Mouse (Mus musculus) layer of hippocampus, adult 18-20 months (tissue): ENCODE measurements around the gene Sh3pxd2a. TPM values are rescaled to one million over a fixed set of nuclear protein-coding genes. Genes with fewer than 3 reads are reported as not detected.
"Not testable (repeated sequence)": the region's sequence is repeated elsewhere in the genome, so short reads cannot be mapped to it uniquely, and the experiment has no call there.

Experiments used
- DNase-seq, 2 experiments: peaks; one replicate each; pipeline ENCODE4 v3.0.0; 2022; ENCODE audit warnings: low spot score in 2 of 2
- total RNA-seq, 2 experiments: library from RNA; stranded (reverse); gene quantifications; 2 replicates each; pipeline ENCODE4 v1.2.3; 2021

Gene Sh3pxd2a
- total RNA-seq, 2 experiments from 2014 or later: 33.4 to 35.4 TPM

DNA sequence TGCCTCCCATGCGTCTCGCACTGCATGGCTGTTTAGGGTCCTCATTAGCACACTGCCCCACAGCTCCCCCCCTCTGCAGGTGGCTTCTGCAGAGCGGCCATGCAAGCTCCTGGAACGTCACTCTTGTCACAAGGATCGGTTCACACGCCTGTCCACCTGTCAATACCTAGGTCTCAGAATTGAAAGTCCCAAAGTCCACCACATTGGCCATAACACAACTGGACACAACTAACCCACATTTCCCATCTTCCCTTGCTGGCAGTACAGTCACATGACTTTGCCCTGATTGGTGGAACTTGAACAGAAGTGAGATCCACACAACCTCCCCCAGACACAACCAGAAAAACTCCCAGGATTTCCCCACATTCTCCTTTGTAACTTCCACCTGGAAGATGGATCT lies 53.9 kb downstream of the Sh3pxd2a start:
- no peak for DNase-seq

DNA sequence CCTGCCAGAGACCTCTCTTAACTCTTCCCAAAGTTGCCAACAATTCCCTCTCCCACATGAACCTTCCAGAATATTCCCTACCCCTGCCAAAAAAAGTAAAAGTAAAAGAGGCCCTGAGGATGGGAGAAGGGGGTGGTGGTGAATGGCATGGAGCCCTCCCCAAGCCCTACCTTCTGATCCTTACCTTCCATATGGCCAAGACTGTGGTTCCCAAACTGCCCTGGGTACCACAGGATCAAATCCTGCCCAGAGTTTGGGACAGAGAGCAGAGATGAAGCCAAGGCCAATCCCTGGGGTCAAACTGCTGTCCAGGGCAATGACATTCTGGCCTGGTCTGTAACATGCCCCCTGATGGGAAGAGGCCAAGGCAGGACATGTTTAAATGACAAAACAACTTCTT lies 55.1 kb downstream of the Sh3pxd2a start:
- DNase-seq: no peak

DNA sequence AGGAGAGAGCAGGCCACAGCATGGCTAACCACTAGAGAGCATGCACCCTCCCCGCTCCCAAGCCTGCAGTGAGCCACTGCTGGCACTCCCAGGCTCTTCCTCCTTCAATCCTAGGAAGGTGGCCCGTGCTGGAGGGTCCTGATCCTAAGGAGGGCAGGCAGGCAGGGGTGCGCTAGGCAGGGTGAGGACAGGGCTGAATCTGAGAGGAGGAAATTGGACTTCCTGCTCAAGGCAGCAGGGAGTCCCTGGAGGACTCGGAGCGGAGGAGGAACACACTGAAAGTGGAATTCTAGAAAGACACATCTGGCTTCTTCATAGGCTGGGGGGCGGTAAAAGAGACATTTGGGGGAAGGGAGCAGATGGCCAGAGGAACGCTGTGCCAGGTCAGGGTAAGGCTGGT lies 55.5 kb downstream of the Sh3pxd2a start:
- DNase-seq: no peak

DNA sequence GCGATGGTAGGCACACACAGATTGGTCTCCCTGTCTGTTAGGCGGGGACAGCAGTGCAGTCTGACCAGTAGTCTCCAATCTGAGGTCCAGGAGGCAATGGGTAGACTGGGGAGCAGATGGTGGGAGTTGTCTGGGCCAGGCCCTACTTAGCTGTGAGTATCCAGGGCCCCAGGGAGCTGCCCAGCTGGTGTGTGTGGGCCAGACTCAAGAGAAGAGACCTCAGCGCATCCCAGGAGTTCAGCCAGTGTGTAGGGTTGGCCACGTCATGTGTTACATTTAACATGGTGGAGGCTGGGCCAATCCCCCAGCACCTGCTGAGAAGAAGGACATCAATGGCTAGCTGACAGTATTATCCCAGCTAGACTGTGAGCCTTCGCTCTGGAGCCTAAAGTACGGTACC lies 56.9 kb downstream of the Sh3pxd2a start:
- DNase-seq: no peak

DNA sequence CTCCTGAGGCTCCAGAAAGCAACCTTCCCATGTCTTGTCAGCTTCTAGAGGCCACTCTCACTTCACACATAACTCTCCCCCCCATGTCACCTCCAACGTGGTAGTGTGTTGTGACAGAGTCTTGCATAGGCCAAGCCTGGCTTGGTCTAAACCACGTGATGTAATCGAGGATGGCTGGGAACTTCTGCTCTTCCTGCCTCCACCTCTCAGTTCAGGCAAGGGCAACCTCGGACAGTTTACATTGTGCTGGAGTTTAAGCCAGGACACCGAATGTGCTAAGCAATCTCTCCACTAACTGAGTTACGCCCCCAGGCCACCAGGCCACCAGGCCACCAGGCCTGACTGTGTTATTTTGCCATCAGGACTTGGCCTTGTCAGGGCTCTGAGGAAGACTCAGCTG lies 57.7 kb downstream of the Sh3pxd2a start:
- no peak for DNase-seq

DNA sequence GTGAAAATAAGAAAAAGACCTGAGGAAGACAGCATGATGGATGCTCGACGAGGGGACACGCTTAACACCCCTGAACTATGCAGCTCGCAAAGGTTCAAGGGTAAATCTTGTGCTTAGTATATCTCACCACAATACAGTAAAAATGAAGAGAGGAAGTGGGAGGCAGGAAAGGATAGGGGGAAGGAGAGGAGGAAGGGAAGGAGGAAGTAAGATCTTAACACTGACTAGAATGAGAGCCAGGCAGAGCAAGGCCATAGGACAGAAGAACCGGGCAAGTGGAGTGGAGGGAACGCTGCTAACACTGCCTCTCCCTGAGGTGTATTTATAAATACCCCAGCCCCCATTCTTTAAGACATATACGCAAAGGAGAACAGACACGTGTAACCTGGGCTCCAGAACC lies 58.7 kb downstream of the Sh3pxd2a start:
- no peak for DNase-seq

DNA sequence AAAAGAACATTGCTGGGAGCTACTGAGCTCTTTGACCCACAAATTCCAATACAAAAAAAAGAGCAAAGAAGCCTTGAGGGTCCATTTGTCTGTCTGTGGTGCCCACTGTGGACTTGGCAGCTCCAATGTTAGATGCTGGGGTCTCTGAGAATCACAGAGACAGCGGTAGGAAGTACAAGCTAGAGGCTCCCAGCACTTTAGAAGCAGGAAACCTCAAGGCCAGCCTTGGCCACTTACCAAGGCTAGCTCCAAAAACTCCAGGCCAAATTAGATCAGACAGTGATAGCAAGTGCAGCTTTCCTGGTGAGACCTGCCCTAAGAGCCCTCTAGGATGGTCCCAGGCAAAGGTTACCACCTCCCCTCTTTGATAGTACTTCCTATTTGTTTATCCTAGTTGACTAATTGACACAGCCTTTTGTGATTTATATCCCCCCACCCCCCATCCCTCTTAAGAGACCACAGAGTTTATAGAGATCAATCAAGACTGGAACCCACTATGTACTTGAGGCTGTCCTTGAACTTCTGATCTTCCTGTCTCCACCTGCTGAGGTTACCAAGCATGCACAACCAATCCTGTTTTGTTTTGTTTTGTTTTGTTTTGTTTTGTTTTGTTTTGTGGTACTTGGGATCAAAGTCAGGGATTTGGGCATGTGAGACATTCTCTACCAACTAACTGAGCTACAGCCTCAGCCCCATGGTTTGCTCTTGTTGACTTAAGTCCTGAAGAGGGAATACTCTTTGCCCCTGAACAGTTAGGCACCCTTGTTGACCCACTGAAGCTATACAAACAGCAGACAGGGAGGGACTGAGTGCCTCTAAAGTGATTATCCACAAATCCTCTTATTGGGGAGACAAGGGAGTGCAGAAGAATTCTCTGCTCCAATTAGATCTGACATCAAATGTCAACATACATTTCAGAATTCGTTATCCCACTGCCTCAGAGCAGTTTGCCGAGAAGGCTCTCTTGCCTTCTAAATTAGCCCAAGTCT lies 60.5 kb downstream of the Sh3pxd2a start:
- DNase-seq: no peak

DNA sequence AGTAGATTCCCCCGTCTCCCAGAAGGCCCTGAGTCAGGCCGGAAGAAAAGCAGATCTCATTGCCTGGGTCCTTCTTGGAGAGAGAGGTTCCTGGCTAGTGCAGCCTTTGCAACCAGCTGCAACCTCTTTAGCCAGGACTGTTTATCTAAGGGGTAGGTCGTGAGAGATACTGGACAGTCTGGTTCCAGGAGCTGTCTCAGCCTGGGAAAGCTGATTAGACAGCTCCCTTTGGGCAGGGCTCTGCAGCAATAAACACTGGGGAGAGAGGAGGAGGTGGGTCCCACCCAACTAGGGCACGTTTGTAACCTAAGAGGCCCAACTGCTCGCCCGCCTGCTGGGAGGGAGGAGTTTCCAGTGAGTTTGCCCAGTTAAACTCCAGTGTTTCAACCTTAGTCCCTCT lies 61.2 kb downstream of the Sh3pxd2a start:
- no peak for DNase-seq

DNA sequence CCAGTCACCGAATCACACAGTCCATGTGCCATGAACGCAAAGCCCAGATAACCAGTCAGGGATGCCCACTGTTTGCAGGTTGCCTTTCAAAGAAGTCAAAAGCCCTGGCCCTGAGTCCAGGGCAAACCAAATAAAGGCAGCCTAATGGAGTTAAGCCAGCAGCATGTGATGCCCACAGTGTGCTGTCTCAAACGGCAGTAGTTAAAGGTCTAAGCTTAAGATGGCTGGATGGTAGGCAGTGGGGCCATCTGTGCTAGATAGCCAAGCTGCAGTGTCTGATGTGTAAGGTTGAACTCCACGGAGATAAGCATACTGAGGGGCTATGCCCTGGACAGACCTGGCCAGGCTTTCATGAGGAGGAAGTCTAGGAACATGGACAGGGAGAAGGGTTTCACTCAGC lies 61.7 kb downstream of the Sh3pxd2a start:
- DNase-seq: no peak

DNA sequence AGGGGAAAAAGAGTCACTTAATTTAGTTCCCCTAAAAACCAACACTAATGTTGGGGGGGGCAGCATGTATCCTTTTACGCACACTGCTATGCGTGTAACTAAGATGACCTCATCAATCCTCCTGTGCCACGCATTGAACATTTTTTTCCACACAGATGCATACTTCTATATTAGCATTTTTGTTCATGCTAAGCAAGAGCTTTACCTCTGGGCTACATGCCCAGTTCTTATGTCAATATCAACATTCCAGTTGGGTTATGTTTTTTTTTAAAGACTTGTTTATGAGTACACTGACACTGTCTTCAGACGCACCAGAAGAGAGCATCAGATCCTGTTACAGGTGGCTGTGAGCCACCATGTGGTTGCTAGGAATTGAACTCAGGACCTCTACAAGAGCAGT lies 64.5 kb downstream of the Sh3pxd2a start:
- DNase-seq: no peak

DNA sequence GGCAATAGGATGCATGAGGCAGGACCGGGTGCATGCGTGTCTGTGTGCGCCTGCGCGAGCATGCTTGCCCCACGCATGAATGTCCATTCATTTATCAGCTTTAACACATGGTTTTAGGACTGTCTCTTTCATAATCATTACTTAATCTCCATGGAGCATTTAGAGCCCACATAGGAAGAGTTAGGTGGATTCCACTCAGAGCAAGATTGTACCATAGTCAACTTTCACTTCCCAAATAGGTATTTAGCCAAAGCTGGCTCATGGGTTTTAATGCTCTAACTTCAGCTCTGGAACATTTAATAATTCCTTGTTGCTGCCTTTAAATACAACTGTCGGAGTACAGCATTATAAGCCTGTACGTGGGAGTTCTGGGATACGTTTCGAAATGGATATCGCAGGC lies 65.2 kb downstream of the Sh3pxd2a start:
- DNase-seq: no peak

DNA sequence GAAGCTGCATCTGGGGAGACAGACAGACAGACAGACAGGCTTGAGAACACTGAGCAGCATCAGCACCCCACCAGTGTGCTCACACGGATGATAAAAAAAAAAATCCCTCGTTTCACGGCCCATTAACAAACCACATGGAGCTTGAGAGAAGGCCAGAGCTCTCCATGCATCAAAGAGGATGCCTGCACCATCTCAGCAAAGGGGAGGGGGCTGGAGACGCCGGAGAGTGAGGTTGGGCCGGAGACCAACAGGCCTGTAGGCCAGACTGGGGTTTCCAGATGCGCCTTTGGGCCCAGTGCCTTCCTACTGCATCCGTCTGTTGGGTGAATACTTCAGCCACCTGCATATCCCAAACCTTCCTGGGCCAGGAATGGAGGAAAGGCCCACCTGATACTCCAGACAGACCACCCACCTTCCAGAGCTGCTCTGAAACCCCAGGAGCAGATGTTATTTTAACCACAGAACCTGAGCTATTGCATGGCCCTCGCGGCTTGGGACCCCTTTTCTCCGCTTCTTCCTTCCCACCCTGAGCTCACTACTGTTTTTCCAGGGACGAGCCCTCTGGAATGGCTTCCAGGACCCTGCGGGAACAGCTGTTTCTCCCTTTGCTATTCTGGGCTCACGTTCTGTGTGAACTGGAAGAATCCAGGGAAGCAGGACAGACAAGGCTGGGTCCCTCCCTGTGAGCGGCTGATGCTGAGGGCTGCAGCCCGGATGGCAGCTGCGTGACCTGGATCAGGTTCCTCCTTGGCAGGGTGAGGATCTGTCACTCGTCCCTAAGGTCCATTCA lies 66.1 kb downstream of the Sh3pxd2a start:
- DNase-seq: no peak

DNA sequence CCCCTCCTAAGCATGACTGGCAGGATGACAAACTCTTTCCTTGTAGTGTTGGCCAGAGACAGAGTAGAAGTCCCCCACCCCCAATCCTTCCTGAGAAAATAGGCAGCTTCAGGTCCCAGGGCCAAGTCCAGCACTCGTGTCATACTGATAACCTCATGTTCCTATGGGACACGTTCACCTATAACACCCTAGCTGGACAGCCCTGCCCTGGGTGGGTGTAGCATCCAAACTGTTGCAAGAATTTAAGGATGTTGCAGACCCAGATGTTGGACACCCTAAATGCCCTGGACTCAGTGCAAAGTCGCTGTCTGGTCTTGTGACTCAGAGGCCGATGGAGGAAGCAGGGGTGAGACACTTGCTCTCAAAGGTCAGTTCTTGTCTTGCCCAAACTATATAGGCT lies 68.9 kb downstream of the Sh3pxd2a start:
- no peak for DNase-seq

DNA sequence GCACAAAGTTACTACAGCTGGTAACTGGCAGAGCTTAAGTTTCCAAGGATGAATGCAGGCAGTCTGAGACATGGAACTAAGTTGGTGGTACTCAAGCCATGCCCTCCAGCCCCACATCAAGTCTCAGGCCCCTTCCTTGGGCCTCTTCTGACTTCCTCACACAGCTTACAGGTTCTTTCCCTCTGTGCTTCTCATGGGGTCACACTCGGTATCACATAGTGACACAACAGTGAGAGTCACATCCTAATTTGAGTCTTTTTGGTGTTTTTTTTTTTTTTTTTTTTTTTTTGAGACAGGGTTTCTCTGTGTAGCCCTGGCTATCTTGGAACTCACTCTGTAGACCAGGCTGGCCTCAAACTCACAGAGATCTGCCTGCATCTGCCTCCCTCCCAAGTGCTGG lies 69.4 kb downstream of the Sh3pxd2a start:
- not testable (repeated sequence) for DNase-seq

DNA sequence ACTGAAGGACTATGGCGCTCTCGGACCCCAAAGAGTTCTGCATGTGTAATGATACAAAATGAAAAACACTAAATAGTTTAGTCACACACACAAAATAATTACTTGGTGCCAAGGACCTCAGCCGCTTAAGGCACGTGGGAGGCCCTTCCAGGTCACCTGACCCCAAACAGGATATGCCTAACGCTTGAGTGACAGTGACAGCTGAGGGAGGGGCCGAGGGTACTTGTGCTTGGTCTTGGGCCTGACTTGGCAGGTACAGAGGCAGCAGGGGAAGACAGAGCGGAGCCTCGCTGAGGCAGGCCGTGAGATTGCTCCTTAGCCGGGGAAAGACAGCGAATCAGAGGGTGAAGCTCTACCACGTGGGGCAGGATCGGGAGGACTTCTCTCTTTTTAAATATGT lies 73.3 kb downstream of the Sh3pxd2a start:
- no peak for DNase-seq

DNA sequence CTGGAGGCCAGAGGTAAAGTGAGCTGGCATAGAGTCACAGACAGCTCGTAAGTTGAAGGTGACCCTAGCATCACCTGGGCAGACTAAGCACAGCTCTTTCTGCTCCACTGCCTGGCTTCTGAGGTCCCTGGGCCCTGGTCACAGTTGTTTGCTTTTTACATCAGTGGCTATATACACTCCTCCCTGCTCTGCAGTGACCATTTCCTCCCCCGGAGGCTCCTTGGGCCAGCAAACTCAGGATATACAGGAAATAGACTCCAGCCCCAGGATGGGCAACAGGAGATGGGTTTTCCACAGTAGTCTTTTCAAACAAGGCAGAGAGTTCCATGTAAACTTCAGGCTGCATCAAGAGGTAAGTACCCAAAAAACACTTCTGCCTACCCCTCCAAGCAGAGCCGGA lies 76.3 kb downstream of the Sh3pxd2a start:
- DNase-seq: no peak

DNA sequence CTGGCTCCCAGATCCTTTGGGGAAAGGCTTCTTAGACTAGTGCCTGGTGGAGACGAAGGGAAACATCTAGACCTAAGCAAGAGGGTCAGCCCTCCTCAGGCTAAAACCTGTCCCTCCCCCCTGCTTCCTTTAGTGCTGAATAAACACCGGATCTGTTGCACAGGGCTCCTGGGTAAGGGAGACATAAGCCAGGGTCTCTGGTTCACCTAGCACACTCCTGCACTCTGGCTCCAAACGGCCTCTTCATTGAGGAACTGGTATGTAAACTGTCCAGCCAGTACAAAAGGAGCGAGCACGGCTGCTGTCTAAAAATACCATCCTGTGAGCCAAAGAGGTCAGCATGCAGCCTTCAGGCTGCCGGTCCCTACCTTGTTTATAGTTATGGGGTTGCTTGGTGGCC lies 76.8 kb downstream of the Sh3pxd2a start:
- DNase-seq: no peak

DNA sequence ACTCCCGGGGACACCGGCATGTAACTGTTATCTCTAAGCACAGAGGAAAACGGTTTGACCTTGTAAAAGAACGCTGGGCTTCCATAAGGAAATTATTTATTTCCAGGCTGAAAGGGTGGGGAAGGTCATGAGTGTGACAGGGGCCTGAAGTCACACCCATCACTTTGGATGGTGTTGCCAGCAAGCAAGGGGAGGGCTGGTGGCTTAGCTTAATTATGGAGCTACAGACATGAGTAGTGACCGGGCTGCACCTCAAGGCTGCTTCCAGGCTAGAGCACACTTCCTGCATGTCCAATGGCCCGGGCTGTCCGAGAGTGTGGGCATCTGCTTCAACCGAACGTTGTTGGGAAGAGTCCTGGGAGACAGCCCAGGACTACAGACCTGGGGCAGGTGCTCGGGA lies 78.2 kb downstream of the Sh3pxd2a start:
- DNase-seq: no peak

DNA sequence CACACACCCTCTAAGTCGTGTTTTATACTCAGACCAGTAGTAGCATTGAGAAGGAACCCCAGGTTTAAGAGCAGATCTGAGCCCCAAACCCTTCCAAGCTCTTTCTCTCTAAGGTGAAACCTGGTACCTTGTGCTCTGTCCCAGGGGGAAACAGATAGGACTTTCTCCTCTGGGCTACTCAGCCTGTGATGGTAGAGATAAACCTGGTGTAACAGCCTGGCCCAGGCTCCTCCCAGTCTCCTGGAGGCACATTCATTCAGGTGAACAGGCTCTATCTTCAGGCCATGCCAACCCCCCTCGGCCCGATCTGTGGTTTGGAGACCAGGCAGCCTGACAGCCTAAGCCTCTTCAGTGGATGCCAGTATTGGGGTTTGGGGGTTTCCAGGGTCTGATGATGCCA lies 79.6 kb downstream of the Sh3pxd2a start:
- DNase-seq: no peak

DNA sequence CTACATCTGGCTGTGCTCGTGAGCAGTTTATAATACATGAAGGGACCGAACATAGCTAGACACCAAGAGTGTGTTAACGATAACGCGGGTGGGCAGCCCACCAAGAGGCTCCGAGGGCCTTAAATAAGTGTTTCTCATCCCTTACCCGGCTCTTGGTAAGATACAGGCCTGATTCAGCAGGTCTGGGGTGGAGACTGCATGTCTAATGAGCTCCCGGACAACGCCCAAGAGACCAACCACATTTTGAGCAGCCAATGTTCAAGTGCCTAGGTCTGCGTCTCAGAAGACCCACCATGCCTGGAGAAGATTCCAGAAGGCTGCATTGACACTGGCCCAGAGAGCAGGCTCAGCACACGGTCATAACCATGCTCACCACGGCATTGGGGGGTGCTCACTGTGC lies 80.2 kb downstream of the Sh3pxd2a start:
- DNase-seq: no peak

DNA sequence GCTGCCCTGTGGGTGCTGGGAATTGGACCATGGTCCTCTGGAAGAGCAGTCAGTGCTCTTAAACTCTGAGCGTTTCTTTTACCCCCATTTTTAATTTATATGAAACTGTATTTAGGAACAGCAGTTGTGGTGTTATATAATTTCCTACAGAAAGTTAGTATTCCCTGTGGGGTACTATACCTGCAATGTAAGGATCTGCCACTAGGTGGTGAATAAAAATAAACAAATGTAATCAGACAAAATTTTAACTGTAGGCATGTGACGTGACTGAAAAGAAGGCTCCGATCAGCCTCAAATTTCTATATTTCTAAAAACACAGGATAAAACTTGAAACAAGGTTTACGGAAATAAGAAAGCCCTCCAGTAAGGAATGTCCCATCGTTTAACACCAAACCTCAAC lies 81.9 kb downstream of the Sh3pxd2a start:
- DNase-seq: no peak

DNA sequence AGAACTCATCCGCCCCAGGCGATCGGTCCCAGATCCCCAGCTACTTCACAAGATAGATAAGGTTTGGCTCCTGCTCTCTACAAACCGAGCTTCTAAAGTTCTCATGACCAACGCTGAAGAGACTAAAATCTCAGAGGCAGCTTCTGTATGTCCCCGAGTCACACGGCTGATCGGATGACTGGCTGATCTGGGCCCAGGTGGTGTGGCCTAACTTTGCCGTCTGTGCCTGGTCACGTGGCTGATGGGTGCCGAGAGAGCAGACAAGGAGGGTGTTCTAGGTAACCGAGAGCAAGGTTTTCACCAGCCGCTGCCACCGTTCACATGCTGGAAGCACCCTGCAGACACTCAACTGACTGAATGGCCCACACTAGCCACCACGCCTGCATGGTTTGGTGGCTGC lies 83.2 kb downstream of the Sh3pxd2a start:
- no peak for DNase-seq
